Mouse (Mus musculus) right cerebral cortex, postnatal 10 days (tissue): ENCODE results near the gene Ccdc88b.
"Not testable (repeated sequence)": the region's sequence is repeated elsewhere in the genome, so short reads cannot be mapped to it uniquely, and the experiment has no call there.

Source experiments
- DNase-seq, 2 experiments: peaks; one replicate each; pipeline ENCODE4 v3.0.0; 2021; ENCODE audit warnings: low spot score in 2 of 2

Ccdc88b gene

GRCm38 (mm10) chr19:6858031-6858430 is at the start of gene Ccdc88b:
Gene Ccdc88b, minus strand, starts transcription at chr19:6858211.
- DNase-seq: peak in 1 of 2 experiments; percentile 39

GRCm38 (mm10) chr19:6907094-6907493 is 49.1 kb upstream of the Ccdc88b start:
- DNase-seq: no peak

- no peak for DNase-seq
Observed at GRCm38 (mm10) chr19:6906199-6906598, 48.2 kb upstream of the Ccdc88b start.

- DNase-seq: no peak
Observed at GRCm38 (mm10) chr19:6905498-6906159, 47.6 kb upstream of the Ccdc88b start.

GRCm38 (mm10) chr19:6904846-6905245 is 46.8 kb upstream of the Ccdc88b start:
- no peak for DNase-seq

- no peak for DNase-seq
Observed at GRCm38 (mm10) chr19:6903031-6903430, 45.0 kb upstream of the Ccdc88b start.

- DNase-seq: no peak
Observed at GRCm38 (mm10) chr19:6899641-6900040, 41.6 kb upstream of the Ccdc88b start.

- DNase-seq: not testable (repeated sequence)
Observed at GRCm38 (mm10) chr19:6895608-6896305, 37.7 kb upstream of the Ccdc88b start.

- DNase-seq: no peak
Observed at GRCm38 (mm10) chr19:6893731-6894451, 35.9 kb upstream of the Ccdc88b start.

GRCm38 (mm10) chr19:6892512-6892911 is 34.5 kb upstream of the Ccdc88b start:
- DNase-seq: no peak

- DNase-seq: no peak
Observed at GRCm38 (mm10) chr19:6877965-6878364, 20.0 kb upstream of the Ccdc88b start.

- DNase-seq: no peak
Observed at GRCm38 (mm10) chr19:6876799-6877198, 18.8 kb upstream of the Ccdc88b start.

GRCm38 (mm10) chr19:6875834-6876233 is 17.8 kb upstream of the Ccdc88b start:
- no peak for DNase-seq

GRCm38 (mm10) chr19:6874257-6874656 is 16.2 kb upstream of the Ccdc88b start:
- no peak for DNase-seq

- DNase-seq: no peak
Observed at GRCm38 (mm10) chr19:6872701-6873100, 14.7 kb upstream of the Ccdc88b start.

- DNase-seq: no peak
Observed at GRCm38 (mm10) chr19:6871574-6872271, 13.7 kb upstream of the Ccdc88b start.

- peak in 1 of 2 experiments; percentile 53 for DNase-seq
Observed at GRCm38 (mm10) chr19:6869355-6869754, 11.3 kb upstream of the Ccdc88b start.

GRCm38 (mm10) chr19:6861451-6861850 is 3.4 kb upstream of the Ccdc88b start:
- no peak for DNase-seq

- no peak for DNase-seq
Observed at GRCm38 (mm10) chr19:6860706-6861105, 2.7 kb upstream of the Ccdc88b start.

GRCm38 (mm10) chr19:6859971-6860370 is 2.0 kb upstream of the Ccdc88b start:
- no peak for DNase-seq

GRCm38 (mm10) chr19:6859032-6859651 is 1.1 kb upstream of the Ccdc88b start:
- DNase-seq: no peak
